Mouse (Mus musculus) 416B (cell line): ENCODE measurements around the gene Gkap1.
A peak's percentile ranks its signal among the peaks of the same experiment; 100 is the strongest.

Experiments used
- DNase-seq: peaks from one replicate; pipeline ENCODE4 v3.0.0; 2011; ENCODE audit warnings: low read depth

Gkap1 gene

DNA sequence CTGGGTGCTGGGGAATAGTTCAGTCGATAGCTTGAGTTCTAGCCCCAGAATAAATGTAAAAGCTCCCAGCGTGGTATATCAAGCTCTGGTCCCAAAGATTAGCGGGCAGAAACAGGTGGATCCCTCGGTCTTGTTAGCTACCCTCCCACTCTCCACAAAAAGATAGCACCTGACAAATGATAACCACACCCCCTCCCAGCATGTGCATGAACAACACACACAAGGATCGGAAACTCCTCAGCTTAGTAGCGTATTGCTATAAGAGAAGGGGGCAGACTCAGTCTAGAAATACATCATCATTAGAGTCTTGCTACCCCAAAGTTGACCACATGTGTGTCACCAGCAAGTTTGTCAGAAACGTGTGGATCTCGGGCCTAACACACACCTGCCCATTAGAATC lies at the start of gene Gkap1:
Gene Gkap1, minus strand, starts transcription at position 101 of the 400 bp plus-strand sequence.
- DNase-seq = no peak

DNA sequence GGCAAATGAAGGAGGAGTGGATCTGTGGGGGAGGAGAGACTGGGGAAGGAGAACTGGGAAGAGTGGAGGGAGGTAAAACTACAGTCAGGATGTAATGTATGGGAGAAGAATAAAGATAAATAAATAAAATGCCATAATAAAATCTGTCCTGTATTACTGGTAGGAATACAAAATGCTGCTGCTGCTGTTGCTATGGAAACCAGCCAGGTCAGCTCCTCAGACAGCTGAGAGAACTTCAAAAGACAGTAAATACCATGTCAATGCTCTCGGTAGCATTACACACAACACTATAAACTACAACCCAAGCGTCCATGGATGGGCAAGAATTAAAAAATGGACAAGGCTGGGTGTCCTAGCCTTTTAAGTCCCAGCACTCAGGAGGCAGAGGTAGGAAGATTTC lies 42.3 kb upstream of the Gkap1 start:
- DNase-seq = no peak

DNA sequence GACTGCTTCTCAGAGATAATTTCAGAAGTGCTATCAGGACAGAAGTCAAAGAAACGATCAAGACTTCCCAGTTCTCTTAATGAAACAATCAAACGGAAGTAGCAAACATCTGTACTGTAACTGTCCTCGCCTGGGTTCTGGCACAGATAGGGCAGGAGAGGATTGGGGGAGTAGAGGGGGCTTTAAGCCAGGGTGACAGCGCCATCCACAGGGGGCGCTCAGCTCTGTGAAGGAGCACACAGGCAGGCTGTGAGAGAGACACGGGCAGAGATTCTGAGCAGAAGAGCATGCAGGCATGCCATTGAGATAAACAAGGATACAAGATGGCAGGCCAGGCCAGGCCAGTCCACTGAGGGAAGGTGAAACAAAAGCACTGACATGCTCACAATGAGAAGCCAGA lies 39.5 kb upstream of the Gkap1 start:
- DNase-seq = no peak

GRCm38 (mm10) chr13:58313758-58314157 lies 38.3 kb upstream of the Gkap1 start:
- no peak for DNase-seq

- no peak for DNase-seq
Observed at GRCm38 (mm10) chr13:58311351-58311750, 35.9 kb upstream of the Gkap1 start.

DNA sequence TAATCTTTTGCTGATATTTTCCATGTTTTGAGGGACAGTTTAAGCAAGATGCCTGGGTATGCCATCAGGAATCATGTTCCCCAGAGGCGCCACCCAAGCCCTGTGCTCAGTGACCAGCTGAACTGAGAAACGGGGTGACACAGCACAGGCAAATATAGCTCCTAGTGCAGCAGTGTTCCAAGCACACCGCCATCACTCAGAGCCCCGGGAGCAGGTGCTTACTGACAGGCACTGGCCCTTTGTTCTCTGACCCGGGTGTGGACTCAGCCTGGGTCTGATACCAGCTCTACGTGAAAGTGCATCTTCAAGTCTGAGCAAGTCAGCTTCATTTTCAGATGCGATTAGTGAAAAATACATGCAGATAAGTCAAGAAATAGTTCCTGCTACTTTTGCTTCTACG lies 34.0 kb upstream of the Gkap1 start:
- no peak for DNase-seq

DNA sequence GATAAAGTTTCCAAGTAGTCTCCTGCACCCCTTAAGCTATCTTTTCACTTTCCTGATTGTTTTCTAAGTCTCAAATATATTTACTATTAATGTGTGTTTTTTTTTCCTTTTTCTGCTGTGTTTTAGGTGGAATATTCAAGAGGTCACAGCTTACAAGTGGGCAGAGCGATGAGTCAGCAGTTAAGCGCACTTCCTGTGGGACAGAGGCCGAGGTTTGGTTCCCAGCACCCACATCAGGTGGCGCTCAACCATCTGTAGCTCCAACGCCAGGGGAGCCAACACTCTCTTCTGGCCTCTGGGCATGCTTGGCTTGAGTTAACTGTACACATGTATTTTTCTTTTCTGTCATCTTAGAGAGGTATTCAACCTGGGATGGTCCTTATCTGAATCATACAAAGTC lies 32.0 kb upstream of the Gkap1 start:
- peak; percentile 25 for DNase-seq

GRCm38 (mm10) chr13:58305230-58305629 lies 29.7 kb upstream of the Gkap1 start:
- no peak for DNase-seq

DNA sequence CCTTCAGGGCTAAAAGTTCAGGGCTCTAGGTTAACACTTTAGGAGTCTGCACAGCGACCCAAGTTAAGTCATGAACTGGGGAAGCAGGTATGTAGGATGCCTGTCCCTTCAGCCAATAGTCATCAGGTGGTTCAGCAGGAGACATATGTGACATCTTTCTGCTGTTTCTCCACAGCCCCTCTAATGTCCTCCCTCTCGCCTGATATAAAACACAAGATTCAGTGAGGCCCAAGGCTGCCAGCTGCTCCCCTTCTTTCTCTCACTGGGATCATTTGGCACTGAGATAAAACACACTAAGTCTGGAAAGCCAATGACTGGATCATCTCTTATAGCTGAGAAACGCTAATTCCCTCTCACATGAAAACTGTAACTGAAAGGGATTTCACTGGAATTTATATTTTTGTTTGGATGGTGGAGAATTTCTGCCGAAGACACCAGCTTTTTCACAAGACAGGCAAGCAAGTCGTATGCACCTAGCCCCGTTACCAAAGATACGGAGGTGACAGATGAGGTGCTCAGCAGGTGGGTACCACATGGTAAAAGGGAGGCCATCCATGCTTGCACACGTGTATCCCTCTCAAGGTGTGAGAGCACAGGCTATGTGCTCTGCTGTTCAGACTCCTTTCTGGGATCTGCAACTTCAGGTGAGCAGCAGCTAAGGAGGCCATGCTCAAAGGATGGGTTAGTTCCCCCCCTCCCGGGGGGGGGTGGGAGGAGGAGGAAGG lies 27.1 kb upstream of the Gkap1 start:
- no peak for DNase-seq

DNA sequence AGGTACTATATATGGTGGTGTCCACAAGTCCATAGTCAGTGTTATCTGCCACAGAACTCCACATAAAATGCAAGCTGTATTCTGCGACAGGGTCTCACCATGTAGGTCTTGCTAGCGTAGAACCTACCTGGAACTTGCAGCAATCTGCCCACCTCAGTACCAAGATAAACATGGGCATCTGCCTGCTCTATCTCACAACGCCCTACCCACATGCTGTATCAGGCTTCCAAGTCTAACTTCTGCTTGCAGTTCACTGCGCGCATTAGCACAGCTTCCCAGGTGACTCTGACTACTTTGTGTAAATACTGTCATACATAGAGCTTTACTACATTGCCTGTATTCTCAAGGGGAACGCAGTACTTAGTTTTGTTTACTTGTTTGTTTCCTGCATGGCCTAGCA lies 26.5 kb upstream of the Gkap1 start:
- DNase-seq = no peak

DNA sequence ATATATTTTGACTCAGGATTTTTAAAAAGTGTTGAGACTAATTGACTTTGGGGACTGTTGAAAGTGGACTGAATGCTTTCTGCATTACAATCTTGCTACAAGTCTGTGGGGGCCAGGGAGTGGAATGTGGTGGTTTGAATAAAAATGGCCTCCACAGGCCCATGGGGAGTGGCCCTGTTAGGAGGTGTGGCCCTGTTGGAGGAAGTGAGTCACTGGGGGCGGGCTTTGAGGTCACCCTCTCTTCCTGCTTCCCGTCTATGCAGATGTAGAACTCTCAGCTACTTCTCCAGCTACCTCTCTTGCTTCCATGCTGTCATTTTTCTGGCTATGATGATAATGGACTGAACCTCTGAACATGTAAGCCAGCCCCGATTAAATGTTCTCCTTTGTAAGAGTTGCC lies 23.3 kb upstream of the Gkap1 start:
- DNase-seq = peak; percentile 65

GRCm38 (mm10) chr13:58295582-58295981 lies 20.1 kb upstream of the Gkap1 start:
- DNase-seq = no peak

DNA sequence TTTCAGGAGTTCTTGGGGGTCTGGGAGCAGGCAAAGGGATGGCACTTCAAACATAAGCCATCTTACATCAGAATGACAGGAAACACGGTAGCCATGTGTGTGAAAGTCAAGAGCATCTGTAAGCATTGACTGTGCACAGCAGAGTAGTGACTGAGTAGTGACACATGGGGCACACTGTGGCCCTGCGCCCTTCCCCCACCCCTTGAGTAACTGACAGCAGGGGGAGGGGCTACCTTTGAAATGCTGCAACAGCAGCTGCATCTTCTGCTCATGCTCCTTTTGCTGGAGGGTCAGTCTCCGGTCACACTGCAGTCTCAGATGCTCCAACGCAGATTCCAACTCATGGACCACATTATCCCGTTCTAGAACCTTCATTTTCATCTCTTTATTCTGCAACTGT lies 17.3 kb upstream of the Gkap1 start:
- no peak for DNase-seq

DNA sequence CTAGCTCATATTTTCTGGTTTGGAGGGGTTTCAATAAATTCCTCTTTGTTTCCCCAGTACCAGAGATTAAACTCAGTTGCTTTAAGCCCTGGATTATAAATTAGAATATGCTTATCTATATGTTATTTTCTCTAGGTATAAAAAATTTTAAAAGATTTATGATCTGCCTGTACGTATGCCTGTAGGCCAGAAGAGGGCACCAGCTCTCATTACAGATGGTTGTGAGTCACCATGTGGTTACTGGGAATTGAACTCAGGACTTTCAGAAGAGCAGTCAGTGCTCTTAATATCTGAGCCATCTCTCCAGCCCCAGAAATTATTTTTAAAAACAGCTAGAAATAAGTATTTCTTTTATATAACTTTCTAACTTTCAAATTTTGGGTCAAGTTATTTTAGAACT lies 13.8 kb upstream of the Gkap1 start:
- peak; percentile 46 for DNase-seq

GRCm38 (mm10) chr13:58287822-58288221 lies 12.3 kb upstream of the Gkap1 start:
- DNase-seq = peak; percentile 79

GRCm38 (mm10) chr13:58283466-58283865 lies 8.0 kb upstream of the Gkap1 start:
- DNase-seq = no peak

GRCm38 (mm10) chr13:58281936-58282335 lies 6.4 kb upstream of the Gkap1 start:
- peak; percentile 58 for DNase-seq

DNA sequence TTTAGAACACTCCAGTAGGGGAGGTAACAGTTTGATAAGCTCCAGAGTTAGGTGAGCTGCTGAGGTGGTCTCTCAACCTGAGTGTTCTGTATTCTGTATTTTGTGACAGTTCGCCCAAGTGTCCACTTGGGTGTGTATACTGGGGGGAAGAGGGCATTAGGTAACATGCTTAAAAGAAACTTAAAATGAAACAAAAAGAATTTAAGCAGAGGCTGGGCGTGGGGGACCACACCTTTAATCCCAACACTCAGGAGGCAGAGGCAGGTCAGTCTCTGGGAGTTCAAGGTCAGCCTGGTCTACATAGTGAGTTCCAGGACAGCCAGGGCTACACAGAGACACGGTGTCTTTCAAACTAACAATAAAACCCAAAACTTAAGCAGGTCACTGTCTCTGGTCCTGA lies 5.0 kb upstream of the Gkap1 start:
- no peak for DNase-seq

GRCm38 (mm10) chr13:58276256-58276655 lies 757 bp upstream of the Gkap1 start:
- DNase-seq = no peak

DNA sequence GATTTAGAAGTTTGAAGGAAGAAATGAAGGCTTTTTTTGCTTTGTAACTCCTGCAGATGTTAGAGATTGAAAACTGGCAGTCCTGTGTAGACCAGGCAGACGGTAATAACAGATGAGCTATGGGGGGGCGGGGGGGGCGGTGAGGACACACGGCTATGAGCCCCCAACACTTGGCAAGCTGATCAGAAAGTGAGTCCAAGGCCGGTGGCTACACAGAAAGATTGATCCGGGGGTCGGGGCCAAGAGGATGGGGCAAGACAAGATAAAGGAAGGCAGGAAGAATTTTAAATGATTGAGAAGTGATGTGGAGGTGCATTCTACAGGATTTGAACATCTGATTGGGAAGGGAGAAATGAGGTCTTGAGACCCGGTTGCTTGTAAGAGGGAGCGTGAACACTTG lies 423 bp downstream of the Gkap1 start:
- DNase-seq = no peak

GRCm38 (mm10) chr13:58274259-58274991 lies 1.1 kb downstream of the Gkap1 start:
- DNase-seq = peak; percentile 70

- DNase-seq = peak; percentile 38
Observed at GRCm38 (mm10) chr13:58273411-58274258, 1.9 kb downstream of the Gkap1 start.

DNA sequence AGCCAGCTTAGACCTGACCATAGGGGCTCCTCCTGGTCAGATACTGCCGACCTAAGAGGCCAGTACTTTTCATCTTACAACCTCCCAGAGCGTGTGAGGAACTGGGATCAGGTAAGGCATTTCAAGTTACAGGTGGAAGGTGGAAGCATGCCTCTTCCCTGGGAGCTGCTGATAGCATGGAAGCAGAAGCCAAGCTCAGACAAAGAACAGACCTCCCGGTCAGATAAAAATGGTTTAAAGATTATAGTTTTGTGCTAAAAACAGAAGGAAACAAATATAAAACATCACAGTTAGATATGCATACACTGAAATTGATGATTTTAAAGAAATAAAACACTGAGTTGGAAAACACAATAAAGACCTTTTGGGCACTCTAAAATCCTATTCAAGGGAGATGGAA lies 8.6 kb downstream of the Gkap1 start:
- no peak for DNase-seq
